Mouse (Mus musculus) lung, embryonic 14.5 days (tissue): ENCODE results near the gene Mief2. TPM values are rescaled to one million over a fixed set of nuclear protein-coding genes. Genes with fewer than 3 reads are reported as not detected.

Source experiments
- ATAC-seq: fragments of 200-750 bp; cut with Nextera tagmentation; 2 replicates; pipeline ENCODE4 v1.8.0; 2017; ENCODE audit warnings: mild to moderate bottlenecking, moderate TSS enrichment, moderate library complexity; ENCODE audit not compliant: insufficient read depth
- DNase-seq: peaks from one replicate; pipeline ENCODE4 v3.0.0-alpha.2; 2015
- H3K27ac ChIP-seq: fragments of 300-500 bp; sonication (generic); 2 replicates; pipeline ENCODE4 v1.5.1; 2014; ENCODE audit warnings: low read depth, mild to moderate bottlenecking, moderate library complexity
- H3K27me3 ChIP-seq: fragments of 300-500 bp; sonication (generic); 2 replicates; pipeline ENCODE4 v1.6.1; 2014; ENCODE audit warnings: low read length, control low read depth; ENCODE audit not compliant: insufficient read depth
- H3K36me3 ChIP-seq: fragments of 300-500 bp; sonication (generic); 2 replicates; pipeline ENCODE4 v1.6.1; 2014; ENCODE audit warnings: control low read depth; ENCODE audit not compliant: insufficient read depth
- H3K4me1 ChIP-seq: fragments of 300-500 bp; sonication (generic); 2 replicates; pipeline ENCODE4 v1.6.1; 2014; ENCODE audit warnings: antibody characterized with exemption, control low read depth; ENCODE audit not compliant: insufficient read depth
- H3K4me2 ChIP-seq: fragments of 300-500 bp; sonication (generic); 2 replicates; pipeline ENCODE4 v1.6.1; 2014; ENCODE audit warnings: mild to moderate bottlenecking
- H3K4me3 ChIP-seq: fragments of 300-500 bp; sonication (generic); 2 replicates; pipeline ENCODE4 v1.5.1; 2014; ENCODE audit warnings: low read depth, low read length
- H3K9ac ChIP-seq: fragments of 300-500 bp; sonication (generic); 2 replicates; pipeline ENCODE4 v1.6.1; 2014
- H3K9me3 ChIP-seq: fragments of 300-500 bp; sonication (generic); 2 replicates; pipeline ENCODE4 v1.6.1; 2016; ENCODE audit warnings: low read depth, low read length, control low read depth
- CTCF ChIP-seq: IDR thresholded peaks from 2 replicates; pipeline ENCODE4 v1.5.1; 2016; ENCODE audit warnings: antibody characterized with exemption, low read depth
- WGBS: fragments of 180-500 bp; shearing (Covaris S2); extraction: QIAGEN DNeasy Blood & Tissue Kit; methylation state at CpG from one replicate; pipeline ENCODE4 v1.1.7; 2014; 5-methylcytosine and 5-hydroxymethylcytosine counted together
- polyA plus RNA-seq: library from polyadenylated mRNA; unstranded; fragments of >200 nt; fragmentation: Nextera tagmentation; extraction: Ambion mirVana; gene quantifications from 2 replicates; pipeline ENCODE4 v1.2.1, GENCODE M21; 2014

The Mief2 gene
- polyA plus RNA-seq, 1 experiment from 2014 or later: 15.3 TPM

- Histone ChIP-seq H3K9me3 (no peaks in the 10 kb centered on the region), H3K4me2 (no peak overlapping the region), H3K27me3 (no peaks in the 10 kb centered on the region), H3K9ac (no peak overlapping the region), H3K4me1 (no peaks in the 10 kb centered on the region), H3K36me3 (peaks cover 94% of the 10 kb centered on the region), H3K27ac (no peak overlapping the region), H3K4me3 (no peak overlapping the region)
- TF ChIP-seq CTCF: no peak
- ATAC-seq (no peak), DNase-seq (no peak)
- 85% methylated on average over 10 of the region's 10 CpGs for WGBS
These were observed 19.6 kb upstream of the Mief2 start for GRCm38 (mm10) chr11:60708631-60709030.

GRCm38 (mm10) chr11:60709481-60710465, 18.4 kb upstream of the Mief2 start:
- ATAC-seq: no peak
- WGBS: 90% methylated on average over 45 of the region's 45 CpGs
- no peak overlapping the region for H3K9ac ChIP-seq

GRCm38 (mm10) chr11:60711218-60711617, 17.0 kb upstream of the Mief2 start:
- no peak for ATAC-seq
- H3K27ac ChIP-seq: no peak overlapping the region
- H3K9me3 ChIP-seq: no peaks in the 10 kb centered on the region
- no peak for DNase-seq
- no peaks in the 10 kb centered on the region for H3K27me3 ChIP-seq
- no peak overlapping the region for H3K4me2 ChIP-seq
- H3K4me1 ChIP-seq: no peaks in the 10 kb centered on the region
- no peak for TF ChIP-seq CTCF
- no peak overlapping the region for H3K4me3 ChIP-seq
- H3K36me3 ChIP-seq: peaks cover 99% of the 10 kb centered on the region
- 91% methylated on average over 17 of the region's 17 CpGs for WGBS
- no peak overlapping the region for H3K9ac ChIP-seq

More at GRCm38 (mm10) chr11:60709481-60710465, 18.4 kb upstream of the Mief2 start:
- no peak for TF ChIP-seq CTCF
- Histone ChIP-seq H3K4me1 (no peaks in the 10 kb centered on the region), H3K27me3 (no peaks in the 10 kb centered on the region), H3K4me3 (no peak overlapping the region), H3K27ac (no peak overlapping the region), H3K4me2 (no peak overlapping the region), H3K9me3 (no peaks in the 10 kb centered on the region), H3K36me3 (peaks cover 97% of the 10 kb centered on the region)
- no peak for DNase-seq

- no peak overlapping the region for H3K9ac ChIP-seq
- DNase-seq: no peak
- H3K4me3 ChIP-seq: no peak overlapping the region
- H3K4me2 ChIP-seq: no peak overlapping the region
- TF ChIP-seq CTCF: no peak
- H3K27me3 ChIP-seq: no peaks in the 10 kb centered on the region
- H3K4me1 ChIP-seq: no peaks in the 10 kb centered on the region
- ATAC-seq: no peak
- 88% methylated on average over 18 of the region's 18 CpGs for WGBS
- H3K36me3 ChIP-seq: peaks cover 99% of the 10 kb centered on the region
- no peak overlapping the region for H3K27ac ChIP-seq
- no peaks in the 10 kb centered on the region for H3K9me3 ChIP-seq
These were observed 16.2 kb upstream of the Mief2 start for GRCm38 (mm10) chr11:60712040-60712439.

GRCm38 (mm10) chr11:60712639-60713255, 15.5 kb upstream of the Mief2 start:
- no peak for TF ChIP-seq CTCF
- WGBS: 92% methylated on average over 13 of the region's 13 CpGs

GRCm38 (mm10) chr11:60715833-60716232, 12.4 kb upstream of the Mief2 start:
- 86% methylated on average over 5 of the region's 5 CpGs for WGBS
- peaks cover 99% of the 10 kb centered on the region for H3K36me3 ChIP-seq

More at GRCm38 (mm10) chr11:60712639-60713255, 15.5 kb upstream of the Mief2 start:
- no peaks in the 10 kb centered on the region for H3K4me1 ChIP-seq
- H3K27ac ChIP-seq: no peak overlapping the region
- DNase-seq (no peak), ATAC-seq (no peak)
- H3K4me2 ChIP-seq: no peak overlapping the region
- no peaks in the 10 kb centered on the region for H3K9me3 ChIP-seq
- no peaks in the 10 kb centered on the region for H3K27me3 ChIP-seq
- H3K9ac ChIP-seq: no peak overlapping the region
- peaks cover 98% of the 10 kb centered on the region for H3K36me3 ChIP-seq
- H3K4me3 ChIP-seq: no peak overlapping the region

GRCm38 (mm10) chr11:60719263-60719662, 8.9 kb upstream of the Mief2 start:
- no peaks in the 10 kb centered on the region for H3K27me3 ChIP-seq
- no peak for TF ChIP-seq CTCF
- ATAC-seq (no peak), DNase-seq (no peak)
- no peak overlapping the region for H3K27ac ChIP-seq
- peaks cover 99% of the 10 kb centered on the region for H3K36me3 ChIP-seq
- no peaks in the 10 kb centered on the region for H3K4me1 ChIP-seq
- WGBS: 63% methylated on average over 5 of the region's 5 CpGs
- H3K4me3 ChIP-seq: no peak overlapping the region
- no peak overlapping the region for H3K4me2 ChIP-seq
- no peak overlapping the region for H3K9ac ChIP-seq
- no peaks in the 10 kb centered on the region for H3K9me3 ChIP-seq

More at GRCm38 (mm10) chr11:60715833-60716232, 12.4 kb upstream of the Mief2 start:
- no peak for DNase-seq
- ATAC-seq: no peak
- Histone ChIP-seq H3K27me3 (no peaks in the 10 kb centered on the region), H3K9ac (no peak overlapping the region), H3K4me3 (no peak overlapping the region), H3K27ac (no peak overlapping the region), H3K4me1 (no peaks in the 10 kb centered on the region), H3K9me3 (no peaks in the 10 kb centered on the region), H3K4me2 (no peak overlapping the region)
- no peak for TF ChIP-seq CTCF
